Mouse (Mus musculus) neural tube, embryonic 11.5 days (tissue): ENCODE data around the gene Atp5d. TPM values are rescaled to one million over a fixed set of nuclear protein-coding genes. Genes with fewer than 3 reads are reported as not detected.

ENCODE experiments used
- ATAC-seq: fragments of 200-750 bp; cut with Nextera tagmentation; 2 replicates; pipeline ENCODE4 v1.8.0; 2017; ENCODE audit warnings: moderate number of reproducible peaks, mild to moderate bottlenecking, moderate TSS enrichment, moderate library complexity; ENCODE audit not compliant: insufficient read depth, low FRiP score, low TSS enrichment
- DNase-seq: peaks from one replicate; pipeline ENCODE4 v3.0.0-alpha.2; 2015; ENCODE audit warnings: low spot score
- H3K27ac ChIP-seq: fragments of 300-500 bp; sonication (generic); 2 replicates; pipeline ENCODE4 v1.5.1; 2014; ENCODE audit warnings: low read depth, mild to moderate bottlenecking, low read length
- H3K27me3 ChIP-seq: fragments of 300-500 bp; sonication (generic); 2 replicates; pipeline ENCODE4 v1.6.1; 2014; ENCODE audit warnings: mild to moderate bottlenecking, low read length, mixed read lengths; ENCODE audit not compliant: control insufficient read depth, insufficient read depth
- H3K36me3 ChIP-seq: fragments of 300-500 bp; sonication (generic); 2 replicates; pipeline ENCODE4 v1.6.1; 2014; ENCODE audit warnings: mild to moderate bottlenecking, low read length, moderate library complexity, mixed read lengths; ENCODE audit not compliant: control insufficient read depth, insufficient read depth
- H3K4me1 ChIP-seq: fragments of 300-500 bp; sonication (generic); 2 replicates; pipeline ENCODE4 v1.6.1; 2014; ENCODE audit warnings: low read length, mixed read lengths; ENCODE audit not compliant: control insufficient read depth, insufficient read depth
- H3K4me2 ChIP-seq: fragments of 300-500 bp; sonication (generic); 2 replicates; pipeline ENCODE4 v1.6.1; 2014; ENCODE audit warnings: low read depth, mild to moderate bottlenecking, moderate library complexity
- H3K4me3 ChIP-seq: fragments of 300-500 bp; sonication (generic); 2 replicates; pipeline ENCODE4 v1.5.1; 2014; ENCODE audit warnings: low read depth, low read length
- H3K9ac ChIP-seq: fragments of 300-500 bp; sonication (generic); 2 replicates; pipeline ENCODE4 v1.6.1; 2014; ENCODE audit warnings: mild to moderate bottlenecking, low read length
- H3K9me3 ChIP-seq: fragments of 300-500 bp; sonication (generic); 2 replicates; pipeline ENCODE4 v1.6.1; 2016; ENCODE audit warnings: low read length; ENCODE audit not compliant: control insufficient read depth
- WGBS: fragments of 180-500 bp; shearing (Covaris S2); extraction: QIAGEN DNeasy Blood & Tissue Kit; methylation state at CpG from one replicate; pipeline ENCODE4 v1.1.7; 2014; 5-methylcytosine and 5-hydroxymethylcytosine counted together
- polyA plus RNA-seq: library from polyadenylated mRNA; unstranded; fragments of >200 nt; fragmentation: Nextera tagmentation; extraction: Ambion mirVana; gene quantifications from 2 replicates; pipeline ENCODE4 v1.2.1, GENCODE M21; 2014

Gene Atp5d
- polyA plus RNA-seq, 1 experiment from 2014 or later: 386 TPM

GRCm38 (mm10) chr10:80123932-80124562 is 14.4 kb upstream of the Atp5d start:
- ATAC-seq (no peak), DNase-seq (no peak)
- Histone ChIP-seq H3K4me2 (no peak overlapping the region), H3K9me3 (no peaks in the 10 kb centered on the region), H3K4me1 (peaks cover 2% of the 10 kb centered on the region; the same call in 1 of the 2 replicates), H3K27ac (no peak overlapping the region), H3K36me3 (peaks cover 20% of the 10 kb centered on the region), H3K4me3 (no peak overlapping the region), H3K9ac (no peak overlapping the region; the same call in 1 of the 2 replicates), H3K27me3 (no peaks in the 10 kb centered on the region)
- 91% methylated on average over 9 of the region's 9 CpGs for WGBS

DNA sequence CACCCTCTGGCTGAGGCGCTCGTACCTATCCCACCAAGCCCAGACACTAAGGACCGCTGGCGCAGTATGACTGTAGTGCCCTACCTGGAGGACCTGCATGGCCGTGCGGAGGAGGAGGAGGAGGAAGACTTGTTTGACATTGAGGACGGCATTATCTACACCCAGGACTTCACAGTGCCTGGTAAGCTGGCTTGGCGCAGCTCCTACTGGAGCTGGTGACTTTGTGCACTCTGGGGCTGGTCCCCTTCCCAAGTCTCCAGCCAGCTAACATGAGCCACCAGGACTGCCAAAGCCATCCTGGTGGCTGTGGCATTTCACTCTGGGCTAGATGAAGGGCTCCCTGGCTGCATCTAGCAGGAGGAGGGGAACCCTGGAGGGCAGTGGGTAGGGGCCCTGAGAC is 10.5 kb upstream of the Atp5d start:
- no peak overlapping the region for H3K9ac ChIP-seq
- H3K36me3 ChIP-seq: peaks cover 22% of the 10 kb centered on the region; the same call in 1 of the 2 replicates
- no peaks in the 10 kb centered on the region for H3K27me3 ChIP-seq
- 95% methylated on average over 8 of the region's 8 CpGs for WGBS
- no peak overlapping the region for H3K4me3 ChIP-seq
- H3K4me1 ChIP-seq: peaks cover 5% of the 10 kb centered on the region; the same call in 1 of the 2 replicates
- no peak overlapping the region for H3K4me2 ChIP-seq
- no peaks in the 10 kb centered on the region for H3K9me3 ChIP-seq
- ATAC-seq: no peak
- no peak overlapping the region for H3K27ac ChIP-seq
- DNase-seq: no peak

- Histone ChIP-seq H3K9me3 (no peaks in the 10 kb centered on the region), H3K4me1 (peaks cover 5% of the 10 kb centered on the region; the same call in 1 of the 2 replicates), H3K27me3 (no peaks in the 10 kb centered on the region; the same call in 1 of the 2 replicates), H3K4me3 (no peak overlapping the region), H3K27ac (no peak overlapping the region), H3K9ac (no peak overlapping the region), H3K36me3 (peaks cover 22% of the 10 kb centered on the region; the same call in 1 of the 2 replicates), H3K4me2 (no peak overlapping the region)
- 95% methylated on average over 9 of the region's 9 CpGs for WGBS
- ATAC-seq: no peak
- DNase-seq: no peak
Measured at GRCm38 (mm10) chr10:80129846-80130245, 8.6 kb upstream of the Atp5d start.

- H3K36me3 ChIP-seq: peaks cover 16% of the 10 kb centered on the region; the same call in 1 of the 2 replicates
- H3K9me3 ChIP-seq: no peaks in the 10 kb centered on the region
- ATAC-seq: no peak
- H3K4me3 ChIP-seq: no peak overlapping the region
- peaks cover 4% of the 10 kb centered on the region; the same call in 1 of the 2 replicates for H3K27me3 ChIP-seq
- H3K4me1 ChIP-seq: peaks cover 5% of the 10 kb centered on the region; the same call in 1 of the 2 replicates
- DNase-seq: no peak
- no peak overlapping the region for H3K4me2 ChIP-seq
- WGBS: 83% methylated on average over 18 of the region's 18 CpGs
- H3K9ac ChIP-seq: no peak overlapping the region
- H3K27ac ChIP-seq: no peak overlapping the region
Measured at GRCm38 (mm10) chr10:80130403-80131031, 7.9 kb upstream of the Atp5d start.

DNA sequence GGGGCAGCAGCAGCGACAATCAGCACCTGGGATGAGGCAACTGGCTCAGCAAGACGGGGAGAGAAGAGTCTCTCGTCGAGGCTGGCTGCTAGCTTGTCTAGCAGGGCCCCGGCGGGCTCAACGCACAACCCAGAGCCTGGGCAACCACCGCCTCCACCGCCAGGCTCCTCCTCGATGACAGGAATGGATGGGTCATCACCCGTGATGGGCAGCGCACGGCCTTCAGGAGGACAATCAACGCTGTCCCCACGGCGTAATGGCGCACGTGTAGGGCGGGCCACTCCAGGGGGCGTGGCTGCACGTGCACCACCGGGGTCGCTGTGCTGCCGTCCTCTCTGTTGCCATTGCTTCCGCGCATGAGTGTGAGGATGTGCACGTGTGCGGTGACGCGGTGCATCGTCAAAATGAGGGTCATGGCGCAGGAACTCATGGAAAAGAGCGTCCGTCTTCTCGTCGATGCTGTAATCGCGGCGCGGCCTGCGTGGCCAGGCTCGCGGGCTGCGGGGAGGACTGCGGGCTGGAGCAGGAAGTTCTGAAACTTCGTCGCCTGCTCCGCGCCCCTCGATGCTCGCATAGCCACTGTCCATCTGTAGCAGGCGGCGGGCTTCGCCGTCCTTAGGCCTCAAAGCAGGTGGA is 7.0 kb upstream of the Atp5d start:
- DNase-seq (peak; percentile 67), ATAC-seq (peak; percentile 29; the same call in 1 of the 2 replicates)
- Histone ChIP-seq H3K4me1 (peaks cover 6% of the 10 kb centered on the region), H3K27me3 (peaks cover 13% of the 10 kb centered on the region), H3K36me3 (peaks cover 11% of the 10 kb centered on the region; the same call in 1 of the 2 replicates), H3K9me3 (no peaks in the 10 kb centered on the region), H3K27ac (no peak overlapping the region), H3K4me2 (peak overlapping the region; percentile 17), H3K9ac (0 out of 2 replicates have a peak overlapping the region, but pooled peaks have one; percentile 9), H3K4me3 (no peak overlapping the region)
- 13% methylated on average over 52 of the region's 55 CpGs for WGBS

GRCm38 (mm10) chr10:80131952-80132350 is 6.5 kb upstream of the Atp5d start:
- H3K4me2 ChIP-seq: peak overlapping the region; percentile 17
- no peaks in the 10 kb centered on the region for H3K9me3 ChIP-seq
- peaks cover 11% of the 10 kb centered on the region; the same call in 1 of the 2 replicates for H3K36me3 ChIP-seq
- H3K4me1 ChIP-seq: peaks cover 11% of the 10 kb centered on the region
- peaks cover 18% of the 10 kb centered on the region for H3K27me3 ChIP-seq
- ATAC-seq (no peak), DNase-seq (no peak)
- H3K27ac ChIP-seq: no peak overlapping the region
- H3K4me3 ChIP-seq: no peak overlapping the region
- H3K9ac ChIP-seq: 0 out of 2 replicates have a peak overlapping the region, but pooled peaks have one; percentile 9
- WGBS: 28% methylated on average over 27 of the region's 27 CpGs

DNA sequence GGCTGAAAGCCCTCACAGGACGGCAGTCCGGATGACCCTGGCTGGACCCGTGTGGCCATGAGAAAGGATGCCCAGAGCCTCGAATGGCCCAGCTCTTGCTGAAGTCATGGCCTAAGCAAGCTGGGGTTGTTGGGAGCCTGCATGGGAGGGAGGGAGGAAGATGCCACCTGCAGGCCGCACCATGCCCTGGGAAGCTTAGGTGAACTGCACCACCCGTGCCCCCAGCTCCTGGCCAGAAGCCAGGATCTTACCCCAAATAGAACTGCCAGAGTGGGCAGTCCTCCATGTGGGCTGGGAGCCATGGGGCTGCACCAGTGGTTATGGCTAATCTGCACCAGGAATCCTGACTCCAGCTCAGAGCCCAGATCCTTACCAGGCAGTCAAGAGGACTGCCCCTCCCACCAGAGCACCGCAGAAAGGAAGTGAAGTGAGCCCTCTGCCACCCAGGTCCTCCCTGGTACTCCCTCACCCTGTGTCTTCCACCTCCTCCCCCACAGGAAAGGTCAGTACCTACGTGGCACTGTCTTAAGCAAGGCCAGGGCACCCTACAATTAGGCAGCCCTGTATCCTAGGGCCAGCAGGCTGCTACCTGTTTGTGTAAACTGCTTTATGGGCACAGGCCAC is 5.1 kb upstream of the Atp5d start:
- peaks cover 26% of the 10 kb centered on the region for H3K27me3 ChIP-seq
- peaks cover 25% of the 10 kb centered on the region for H3K4me1 ChIP-seq
- 81% methylated on average over 8 of the region's 8 CpGs for WGBS
- H3K27ac ChIP-seq: no peak overlapping the region
- no peak overlapping the region for H3K4me3 ChIP-seq
- no peak overlapping the region for H3K4me2 ChIP-seq
- no peak for ATAC-seq
- no peak for DNase-seq
- no peaks in the 10 kb centered on the region for H3K9me3 ChIP-seq
- peaks cover 8% of the 10 kb centered on the region; the same call in 1 of the 2 replicates for H3K36me3 ChIP-seq
- H3K9ac ChIP-seq: no peak overlapping the region; the same call in 1 of the 2 replicates

GRCm38 (mm10) chr10:80134421-80134820 is 4.0 kb upstream of the Atp5d start:
- Histone ChIP-seq H3K27me3 (peaks cover 26% of the 10 kb centered on the region), H3K4me1 (peaks cover 27% of the 10 kb centered on the region), H3K27ac (no peak overlapping the region), H3K36me3 (peaks cover 6% of the 10 kb centered on the region; the same call in 1 of the 2 replicates), H3K4me2 (no peak overlapping the region), H3K9ac (peak overlapping the region; percentile 10; the same call in 1 of the 2 replicates), H3K9me3 (no peaks in the 10 kb centered on the region), H3K4me3 (no peak overlapping the region)
- ATAC-seq (no peak), DNase-seq (no peak)
- WGBS: 90% methylated on average over 9 of the region's 9 CpGs
